In genomic region chr9:55313619-55314261, GRCm38 (mm10) we compare ENCODE assay signal across 25 mouse cellular contexts. TPM values are rescaled to one million over a fixed set of nuclear protein-coding genes. Genes with fewer than 3 reads are reported as not detected.
"Had no signal": no experiment of that assay in that cellular context is flagged by ENCODE, and none has a peak within 500 bp of the region (broad histone marks: within the 10 kb centered on the region; RNA-seq: fewer than 3 reads in every experiment).

No protein-coding gene starts in this region.

- H3K4me2 ChIP-seq: heart, embryonic 11.5 days; hindbrain, embryonic 13.5 days; hindbrain, embryonic 15.5 days; kidney, embryonic 15.5 days; limb, embryonic 13.5 days; limb, embryonic 15.5 days; liver, embryonic 12.5 days had no signal

- H3K4me3 ChIP-seq: heart, adult 2 months; hindbrain, embryonic 13.5 days; hindbrain, embryonic 15.5 days; kidney, embryonic 15.5 days; limb, embryonic 13.5 days; limb, embryonic 15.5 days; liver, embryonic 12.5 days had no signal

- ATAC-seq: hindbrain, postnatal 0 days; intestine, embryonic 16.5 days; liver, embryonic 12.5 days had no signal

- DNase-seq: gastrocnemius, postnatal 14 days; gastrocnemius, postnatal 36 days; heart, adult 2 months; heart, postnatal 10 days; heart, postnatal 4 days; kidney, adult 11 months; kidney, adult 2 months; kidney, adult 9 months; kidney, postnatal 14 days; kidney, postnatal 36 days; layer of hippocampus, adult 9-11 months; layer of hippocampus, postnatal 36 days; left cerebral cortex, postnatal 4 days had no signal

- H3K36me3 ChIP-seq: hindbrain, embryonic 13.5 days; hindbrain, embryonic 15.5 days; kidney, embryonic 15.5 days; limb, embryonic 13.5 days; limb, embryonic 15.5 days; liver, embryonic 12.5 days had no signal

- H3K9ac ChIP-seq: hindbrain, embryonic 13.5 days; hindbrain, embryonic 15.5 days; kidney, embryonic 15.5 days; limb, embryonic 13.5 days; limb, embryonic 15.5 days; liver, embryonic 12.5 days; liver, embryonic 14.5 days had no signal

- H3K27ac ChIP-seq: heart, adult 2 months; hindbrain, embryonic 13.5 days; hindbrain, embryonic 15.5 days; hindbrain, postnatal 0 days; kidney, embryonic 15.5 days; kidney, postnatal 0 days; limb, embryonic 13.5 days; limb, embryonic 15.5 days; liver, embryonic 12.5 days; liver, embryonic 14.5 days had no signal

- H3K27me3 ChIP-seq: hindbrain, embryonic 13.5 days; hindbrain, embryonic 15.5 days; limb, embryonic 13.5 days; limb, embryonic 15.5 days had no signal

- H3K4me1 ChIP-seq: hindbrain, embryonic 13.5 days; hindbrain, embryonic 15.5 days; kidney, embryonic 15.5 days; limb, embryonic 13.5 days; limb, embryonic 15.5 days; liver, embryonic 12.5 days had no signal

- H3K9me3 ChIP-seq: hindbrain, embryonic 13.5 days; hindbrain, embryonic 15.5 days; kidney, embryonic 15.5 days; limb, embryonic 13.5 days; limb, embryonic 15.5 days; liver, embryonic 12.5 days had no signal

RNA-seq across cellular contexts. Expression of gene Tmem266, which starts 13.0 kb away (rescaled TPM):
- polyA plus RNA-seq: heart, embryonic 14.5 days; liver, embryonic 12.5 days; liver, embryonic 14.5 days had no signal
